ENCODE assay signal across 8 mouse cellular contexts in genomic region chr8:70527512-70528181, GRCm38 (mm10). TPM values are rescaled to one million over a fixed set of nuclear protein-coding genes. Genes with fewer than 3 reads are reported as not detected.
A peak's percentile ranks its signal among the peaks of the same experiment; 100 is the strongest.
DNase-seq lines count a peak whose midpoint lies in the region; ATAC-seq and TF ChIP-seq lines count a peak whose summit lies in the region.

Fkbp8 (plus strand) TSS chr8:70527724.
Kxd1 (minus strand) TSS chr8:70527956.

- H3K9me3 ChIP-seq in heart, embryonic 11.5 days (replicated peaks; ENCODE audit: control insufficient read depth, low read length), result no peaks in the 10 kb centered on the region
- no peaks in the 10 kb centered on the region for H3K9me3 ChIP-seq in kidney, postnatal 0 days (replicated peaks; ENCODE audit: low read length)
- H3K9me3 ChIP-seq in liver, embryonic 11.5 days (ENCODE audit: control insufficient read depth, low read length), result no peaks in the 10 kb centered on the region
- H3K9me3 ChIP-seq in stomach, embryonic 14.5 days (ENCODE audit: control insufficient read depth, low read depth, low read length), result no peaks in the 10 kb centered on the region

- no peak for TF ChIP-seq CTCF in kidney, postnatal 0 days (IDR thresholded peaks at IDR 0.05; ENCODE audit: low read depth)

- DNase-seq in B cell, adult 2 months, result peak; percentile 96
- peak; percentile 99 for DNase-seq in brain, adult 2 months (ENCODE audit: low read depth, low spot score)
- DNase-seq in kidney, postnatal 0 days (ENCODE audit: low spot score), result peak; percentile 97
- DNase-seq in liver, embryonic 11.5 days (ENCODE audit: low spot score), result peak; percentile 98
- DNase-seq in naive thymus-derived CD4-positive, alpha-beta T cell, adult 2 months (ENCODE audit: low read depth), result peak; percentile 98

- peak; percentile 81 for ATAC-seq in erythroblast, adult 5-6 weeks (replicated peaks; ENCODE audit: low FRiP score, poor library complexity, severe bottlenecking)
- peak; percentile 88 for ATAC-seq in heart, embryonic 11.5 days (replicated peaks; ENCODE audit: insufficient number of reproducible peaks, low FRiP score, low TSS enrichment)
- peak; percentile 88 for ATAC-seq in kidney, postnatal 0 days (replicated peaks; ENCODE audit: low FRiP score, low read depth)
- ATAC-seq in liver, embryonic 11.5 days (replicated peaks; ENCODE audit: low FRiP score), result peak; percentile 84
- ATAC-seq in stomach, embryonic 14.5 days (ENCODE audit: insufficient number of reproducible peaks, insufficient read depth, low FRiP score, low read depth), result peak; percentile 92

- H3K27ac ChIP-seq in heart, embryonic 11.5 days (ENCODE audit: low read depth, low read length), result peak within 1 kb of the TSS; percentile 91
- peak within 1 kb of the TSS; percentile 82 for H3K27ac ChIP-seq in kidney, postnatal 0 days
- peak within 1 kb of the TSS; percentile 90 for H3K27ac ChIP-seq in liver, embryonic 11.5 days (ENCODE audit: low read depth, low read length)
- H3K27ac ChIP-seq in stomach, embryonic 14.5 days (ENCODE audit: low read length), result peak within 1 kb of the TSS; percentile 89

- H3K36me3 ChIP-seq in heart, embryonic 11.5 days (ENCODE audit: control insufficient read depth, insufficient read depth, low read length), result peaks cover 26% of the 10 kb centered on the region
- H3K36me3 ChIP-seq in kidney, postnatal 0 days (ENCODE audit: insufficient read depth, low read length), result peaks cover 21% of the 10 kb centered on the region
- peaks cover 24% of the 10 kb centered on the region for H3K36me3 ChIP-seq in liver, embryonic 11.5 days (ENCODE audit: control insufficient read depth, insufficient read depth, low read length)
- H3K36me3 ChIP-seq in stomach, embryonic 14.5 days (ENCODE audit: control insufficient read depth, insufficient read depth, low read length), result peaks cover 28% of the 10 kb centered on the region

- under 1% methylated on average over 51 of the region's 61 CpGs for WGBS in heart, embryonic 11.5 days (ENCODE audit: insufficient replicate concordance)
- WGBS in kidney, postnatal 0 days, result 1% methylated on average over 61 of the region's 61 CpGs
- under 1% methylated on average over 61 of the region's 61 CpGs for WGBS in liver, embryonic 11.5 days
- under 1% methylated on average over 53 of the region's 61 CpGs for WGBS in stomach, embryonic 14.5 days

- H3K4me1 ChIP-seq in heart, embryonic 11.5 days (ENCODE audit: control insufficient read depth, insufficient read depth, low read length), result peaks cover 21% of the 10 kb centered on the region
- 0 out of 2 replicates have a peak, but pooled peaks cover 5% of the 10 kb centered on the region for H3K4me1 ChIP-seq in kidney, postnatal 0 days (replicated peaks; ENCODE audit: insufficient read depth, low read length)
- peaks cover 26% of the 10 kb centered on the region for H3K4me1 ChIP-seq in liver, embryonic 11.5 days (replicated peaks; ENCODE audit: control insufficient read depth, insufficient read depth, low read length)
- peaks cover 16% of the 10 kb centered on the region for H3K4me1 ChIP-seq in stomach, embryonic 14.5 days (ENCODE audit: control insufficient read depth, insufficient read depth, low read length)

- H3K27me3 ChIP-seq in heart, embryonic 11.5 days (ENCODE audit: control insufficient read depth, insufficient read depth, low read length), result no peaks in the 10 kb centered on the region
- no peaks in the 10 kb centered on the region for H3K27me3 ChIP-seq in kidney, postnatal 0 days (ENCODE audit: insufficient read depth, low read length)
- H3K27me3 ChIP-seq in liver, embryonic 11.5 days (replicated peaks; ENCODE audit: control insufficient read depth, insufficient read depth, low read length), result no peaks in the 10 kb centered on the region
- no peaks in the 10 kb centered on the region for H3K27me3 ChIP-seq in stomach, embryonic 14.5 days (ENCODE audit: control insufficient read depth, insufficient read depth, low read length)

- H3K4me3 ChIP-seq in heart, embryonic 11.5 days (ENCODE audit: low read depth, low read length), result peak within 1 kb of the TSS; percentile 91
- H3K4me3 ChIP-seq in kidney, postnatal 0 days (replicated peaks; ENCODE audit: low read depth, low read length), result peak within 1 kb of the TSS; percentile 81
- peak within 1 kb of the TSS; percentile 96 for H3K4me3 ChIP-seq in liver, embryonic 11.5 days (ENCODE audit: low read depth, low read length)
- peak within 1 kb of the TSS; percentile 81 for H3K4me3 ChIP-seq in stomach, embryonic 14.5 days (ENCODE audit: low read depth, low read length)

- peak within 1 kb of the TSS; percentile 68 for H3K4me2 ChIP-seq in heart, embryonic 11.5 days
- H3K4me2 ChIP-seq in kidney, postnatal 0 days (ENCODE audit: low read length), result peak within 1 kb of the TSS; percentile 56
- H3K4me2 ChIP-seq in liver, embryonic 11.5 days, result peak within 1 kb of the TSS; percentile 93
- H3K4me2 ChIP-seq in stomach, embryonic 14.5 days (replicated peaks; ENCODE audit: low read depth, low read length), result peak within 1 kb of the TSS; percentile 80

- peak within 1 kb of the TSS; percentile 98 for H3K9ac ChIP-seq in heart, embryonic 11.5 days (ENCODE audit: low read depth, low read length)
- peak within 1 kb of the TSS; percentile 91 for H3K9ac ChIP-seq in kidney, postnatal 0 days (ENCODE audit: low read depth, low read length)
- H3K9ac ChIP-seq in liver, embryonic 11.5 days (ENCODE audit: low read depth, low read length), result peak within 1 kb of the TSS; percentile 97
- H3K9ac ChIP-seq in stomach, embryonic 14.5 days (replicated peaks; ENCODE audit: low read depth, low read length), result peak within 1 kb of the TSS; percentile 91

RNA-seq across cellular contexts. Expression of gene Fkbp8, which starts in this region (rescaled TPM):
- 27.1 and 47.4 TPM in 2 replicates for total RNA-seq in erythroblast, adult 5-6 weeks (2015; ENCODE audit: low replicate concordance)
- 53.5 and 56.9 TPM in 2 replicates for total RNA-seq in erythroblast, adult 5-6 weeks (2017; ENCODE audit: low replicate concordance)
- polyA plus RNA-seq in heart, embryonic 11.5 days (2014; fragmentation: Nextera tagmentation; extraction: Ambion mirVana), result 202 and 212 TPM in 2 replicates
- 249 and 255 TPM in 2 replicates for polyA plus RNA-seq in kidney, postnatal 0 days (2015; fragmentation: Nextera tagmentation; extraction: Ambion mirVana)
- polyA plus RNA-seq in liver, embryonic 11.5 days (2014; fragmentation: Nextera tagmentation; extraction: Ambion mirVana), result 261 and 285 TPM in 2 replicates
- 258 and 281 TPM in 2 replicates for polyA plus RNA-seq in stomach, embryonic 14.5 days (2014; fragmentation: Nextera tagmentation; extraction: Ambion mirVana)

RNA-seq across cellular contexts. Expression of gene Kxd1, which starts in this region (rescaled TPM):
- total RNA-seq in erythroblast, adult 5-6 weeks (2015; ENCODE audit: low replicate concordance), result 21.7 and 45.3 TPM in 2 replicates
- 10.9 and 18.1 TPM in 2 replicates for total RNA-seq in erythroblast, adult 5-6 weeks (2017; ENCODE audit: low replicate concordance)
- polyA plus RNA-seq in heart, embryonic 11.5 days (2014; fragmentation: Nextera tagmentation; extraction: Ambion mirVana), result 67.3 and 68.1 TPM in 2 replicates
- polyA plus RNA-seq in kidney, postnatal 0 days (2015; fragmentation: Nextera tagmentation; extraction: Ambion mirVana), result 81.3 and 81.8 TPM in 2 replicates
- polyA plus RNA-seq in liver, embryonic 11.5 days (2014; fragmentation: Nextera tagmentation; extraction: Ambion mirVana), result 68.8 and 75.2 TPM in 2 replicates
- 58.9 and 72.3 TPM in 2 replicates for polyA plus RNA-seq in stomach, embryonic 14.5 days (2014; fragmentation: Nextera tagmentation; extraction: Ambion mirVana)

Comparison
In these comparisons a context has a peak if more than half of its experiments do, and no peak if none do; other contexts are left out.
1. Peak in every context shown above with its lines: DNase-seq, ATAC-seq, H3K4me3 ChIP-seq and H3K27ac ChIP-seq.